Mouse (Mus musculus) intestine, postnatal 0 days (tissue): ENCODE data around the gene Cnot6l. TPM values are rescaled to one million over a fixed set of nuclear protein-coding genes. Genes with fewer than 3 reads are reported as not detected.
A peak's percentile ranks its signal among the peaks of the same experiment; 100 is the strongest.

Experiments
- ATAC-seq: fragments of 200-750 bp; cut with Nextera tagmentation; 2 replicates; pipeline ENCODE4 v1.8.0; 2017; ENCODE audit warnings: mild to moderate bottlenecking, moderate TSS enrichment, moderate library complexity
- H3K27ac ChIP-seq: fragments of 300-500 bp; sonication (generic); 2 replicates; pipeline ENCODE4 v1.5.1; 2014; ENCODE audit warnings: mild to moderate bottlenecking, low read depth, low read length, moderate library complexity
- H3K27me3 ChIP-seq: fragments of 300-500 bp; sonication (generic); replicated peaks from 2 replicates; pipeline ENCODE4 v1.6.1; 2014; ENCODE audit warnings: low read length, mixed read lengths; ENCODE audit not compliant: control insufficient read depth, insufficient read depth
- H3K36me3 ChIP-seq: fragments of 300-500 bp; sonication (generic); 2 replicates; pipeline ENCODE4 v1.6.1; 2014; ENCODE audit warnings: mild to moderate bottlenecking, moderate library complexity; ENCODE audit not compliant: control insufficient read depth, insufficient read depth
- H3K4me1 ChIP-seq: fragments of 300-500 bp; sonication (generic); replicated peaks from 2 replicates; pipeline ENCODE4 v1.6.1; 2014; ENCODE audit warnings: antibody characterized with exemption, low read length, mixed read lengths; ENCODE audit not compliant: control insufficient read depth, insufficient read depth
- H3K4me2 ChIP-seq: fragments of 300-500 bp; sonication (generic); replicated peaks from 2 replicates; pipeline ENCODE4 v1.6.1; 2014; ENCODE audit warnings: low read depth, mild to moderate bottlenecking, moderate library complexity
- H3K4me3 ChIP-seq: fragments of 300-500 bp; sonication (generic); 2 replicates; pipeline ENCODE4 v1.5.1; 2014; ENCODE audit warnings: low read depth, low read length
- H3K9ac ChIP-seq: fragments of 300-500 bp; sonication (generic); 2 replicates; pipeline ENCODE4 v1.6.1; 2014; ENCODE audit warnings: mild to moderate bottlenecking, low read depth, low read length
- H3K9me3 ChIP-seq: fragments of 300-500 bp; sonication (generic); 2 replicates; pipeline ENCODE4 v1.6.1; 2016; ENCODE audit warnings: mixed run types; ENCODE audit not compliant: control insufficient read depth
- CTCF ChIP-seq: sonication (generic); IDR thresholded peaks from 2 replicates; pipeline ENCODE4 v1.5.1; 2016; ENCODE audit warnings: low read depth, mild to moderate bottlenecking, control low read depth, antibody characterized with exemption, moderate library complexity
- WGBS: fragments of 180-500 bp; shearing (Covaris S2); extraction: QIAGEN DNeasy Blood & Tissue Kit; methylation state at CpG from one replicate; pipeline ENCODE4 v1.1.7; 2014; 5-methylcytosine and 5-hydroxymethylcytosine counted together
- polyA plus RNA-seq: library from polyadenylated mRNA; unstranded; fragments of >200 nt; fragmentation: Nextera tagmentation; extraction: Ambion mirVana; gene quantifications from 2 replicates; pipeline ENCODE4 v1.2.1, GENCODE M21; 2015

Gene Cnot6l
- polyA plus RNA-seq, 1 experiment from 2014 or later: 17.0 TPM

GRCm38 (mm10) chr5:96036125-96036672, 127.8 kb downstream of the Cnot6l start:
- Histone ChIP-seq H3K36me3 (no peaks in the 10 kb centered on the region), H3K9ac (no peak overlapping the region), H3K27ac (no peak overlapping the region), H3K27me3 (no peaks in the 10 kb centered on the region), H3K4me2 (no peak overlapping the region), H3K4me3 (no peak overlapping the region), H3K9me3 (no peaks in the 10 kb centered on the region), H3K4me1 (no peaks in the 10 kb centered on the region)
- 41% methylated on average over 7 of the region's 7 CpGs for WGBS
- no peak for ATAC-seq
- peak; percentile 55 for TF ChIP-seq CTCF

- H3K9ac ChIP-seq: no peak overlapping the region
- no peak for TF ChIP-seq CTCF
- H3K4me1 ChIP-seq: no peaks in the 10 kb centered on the region
- H3K27me3 ChIP-seq: no peaks in the 10 kb centered on the region
- H3K9me3 ChIP-seq: no peaks in the 10 kb centered on the region
- no peak overlapping the region for H3K4me3 ChIP-seq
- H3K27ac ChIP-seq: no peak overlapping the region
- no peaks in the 10 kb centered on the region for H3K36me3 ChIP-seq
- H3K4me2 ChIP-seq: no peak overlapping the region
- 40% methylated on average over 1 of the region's 1 CpGs for WGBS
- no peak for ATAC-seq
Measured at GRCm38 (mm10) chr5:96034101-96034500, 129.9 kb downstream of the Cnot6l start.

- H3K36me3 ChIP-seq: no peaks in the 10 kb centered on the region
- no peaks in the 10 kb centered on the region for H3K9me3 ChIP-seq
- H3K27ac ChIP-seq: no peak overlapping the region
- H3K9ac ChIP-seq: no peak overlapping the region
- no peaks in the 10 kb centered on the region for H3K27me3 ChIP-seq
- 82% methylated on average over 2 of the region's 2 CpGs for WGBS
- H3K4me2 ChIP-seq: no peak overlapping the region
- no peak overlapping the region for H3K4me3 ChIP-seq
- H3K4me1 ChIP-seq: no peaks in the 10 kb centered on the region
- TF ChIP-seq CTCF: no peak
- ATAC-seq: no peak
Measured at GRCm38 (mm10) chr5:96029821-96030220, 134.2 kb downstream of the Cnot6l start.

Other genes starting within 250 kb of the Cnot6l start
- 17.0 and 20.1 TPM in 2 replicates for gene Cxcl13, start 207.2 kb downstream of the Cnot6l start, polyA plus RNA-seq
- 16.4 and 17.3 TPM in 2 replicates for gene Mrpl1, start 45.3 kb upstream of the Cnot6l start, polyA plus RNA-seq
- 3.2 and 3.5 TPM in 2 replicates for gene Fras1, start 209.8 kb upstream of the Cnot6l start, polyA plus RNA-seq